Mouse (Mus musculus): ENCODE measurements around the gene Mb21d2.

Mb21d2 gene

GRCm38 (mm10) chr16:28902620-28903565, 26.6 kb downstream of the Mb21d2 start:
- in situ Hi-C loops (cut with MseI, MboI): no loop called here

DNA sequence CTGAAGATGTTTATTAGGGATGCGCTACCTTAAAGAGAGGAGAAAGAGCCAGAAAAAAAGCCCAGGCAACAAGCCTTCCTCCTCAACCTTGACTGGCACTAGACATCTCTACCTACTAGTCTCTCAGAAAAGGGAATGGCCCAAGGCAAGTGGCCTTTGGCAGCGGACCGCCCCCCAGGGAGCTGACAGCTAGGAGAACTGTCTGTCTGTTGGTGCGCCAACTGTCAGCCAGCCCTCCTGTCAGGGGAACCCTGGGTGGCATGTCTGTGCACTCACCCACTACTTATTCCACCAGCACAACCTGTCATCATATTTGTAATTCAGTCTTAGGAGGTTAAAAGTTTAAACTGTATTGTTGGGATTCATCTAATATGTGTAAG, 30.3 kb downstream of the Mb21d2 start:
- in situ Hi-C loops (cut with MseI, MboI): no loop called here

GRCm38 (mm10) chr16:28898509-28899160, 30.8 kb downstream of the Mb21d2 start:
- in situ Hi-C loops (cut with MseI, MboI): no loop called here

GRCm38 (mm10) chr16:28896571-28896970, 32.9 kb downstream of the Mb21d2 start:
- in situ Hi-C loops (cut with MseI, MboI): no loop called here

GRCm38 (mm10) chr16:28894872-28895271, 34.6 kb downstream of the Mb21d2 start:
- in situ Hi-C loops (cut with MseI, MboI): no loop called here

DNA sequence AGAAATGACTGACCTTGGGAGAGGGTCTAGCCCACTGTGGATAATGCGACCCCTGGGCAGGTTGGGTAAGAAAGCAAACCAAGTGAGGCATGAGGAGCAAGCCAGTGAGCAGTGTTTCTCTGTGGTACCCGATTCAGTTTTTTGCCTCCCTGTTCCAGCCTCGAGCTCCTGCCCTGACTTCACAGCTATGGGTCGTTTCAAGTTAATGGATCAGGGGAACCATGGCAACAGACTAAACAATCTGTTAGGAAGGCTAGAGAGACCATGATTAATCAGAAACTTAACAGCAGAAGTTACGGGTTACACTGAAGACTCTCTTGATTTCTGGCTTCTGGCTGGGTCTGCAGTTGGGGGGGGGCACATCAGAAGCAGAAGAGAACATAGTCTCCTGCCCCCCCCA, 36.2 kb downstream of the Mb21d2 start:
- in situ Hi-C loops (cut with MseI, MboI): no loop called here

GRCm38 (mm10) chr16:28886201-28886745, 43.2 kb downstream of the Mb21d2 start:
- in situ Hi-C loops (cut with MseI, MboI): no loop called here

DNA sequence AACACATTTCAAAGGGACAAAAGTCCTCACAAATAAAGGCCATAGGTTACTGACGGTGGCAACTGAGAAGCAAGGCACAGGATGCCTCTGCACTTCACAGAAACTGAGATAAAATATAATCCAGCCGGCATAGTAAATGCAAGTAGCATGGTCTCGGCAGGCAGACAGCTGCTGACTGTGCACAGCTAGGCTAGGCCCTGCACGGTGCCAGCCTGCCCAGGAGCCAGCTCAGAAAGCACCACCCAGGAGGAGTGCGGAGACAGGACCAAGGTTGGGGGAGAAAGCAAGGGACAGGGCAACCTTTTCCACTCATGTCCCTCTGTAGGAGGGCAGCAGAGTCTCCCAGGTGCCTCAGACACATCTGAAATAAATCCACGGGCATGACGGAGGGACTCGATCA, 44.0 kb downstream of the Mb21d2 start:
- in situ Hi-C loops (cut with MseI, MboI): no loop called here

DNA sequence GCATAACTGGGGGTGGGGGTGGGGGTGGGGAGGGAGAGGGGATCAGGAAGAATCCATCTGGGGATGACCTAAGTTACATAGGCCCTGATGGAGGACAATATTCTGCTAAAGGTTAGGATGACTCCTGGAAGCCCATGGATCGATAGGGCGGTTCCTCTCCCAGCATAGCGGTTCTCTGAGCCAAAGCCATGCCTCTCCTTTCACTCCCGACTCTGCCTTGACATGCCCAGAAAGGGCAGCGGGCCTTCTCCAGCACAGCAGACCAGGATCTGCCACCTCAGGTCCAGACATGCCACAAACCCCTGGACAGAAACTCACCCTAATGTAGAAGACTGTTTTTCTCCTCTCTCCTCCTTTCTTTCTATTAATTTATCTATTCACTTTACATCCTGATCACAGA, 44.8 kb downstream of the Mb21d2 start:
- in situ Hi-C loops (cut with MseI, MboI): no loop called here

DNA sequence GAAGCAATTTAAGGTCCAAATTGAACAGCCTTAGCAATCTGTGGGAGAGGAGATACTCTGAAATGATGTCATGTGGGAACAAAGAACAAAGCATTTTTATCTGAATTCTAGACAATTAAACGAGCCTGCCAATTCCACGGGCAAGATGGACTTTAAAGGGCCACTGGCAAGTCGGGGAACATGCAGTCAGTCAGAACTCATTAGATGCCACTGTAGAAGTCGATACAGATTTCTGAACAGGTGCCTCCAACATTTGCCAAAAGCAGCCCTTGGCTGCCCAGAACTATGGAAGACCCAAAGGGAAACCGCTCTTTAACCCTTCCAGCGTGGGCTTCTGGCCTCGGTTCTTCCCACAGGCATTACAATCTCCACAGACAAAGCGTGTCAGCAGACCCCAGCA, 45.8 kb downstream of the Mb21d2 start:
- in situ Hi-C loops (cut with MseI, MboI): no loop called here

DNA sequence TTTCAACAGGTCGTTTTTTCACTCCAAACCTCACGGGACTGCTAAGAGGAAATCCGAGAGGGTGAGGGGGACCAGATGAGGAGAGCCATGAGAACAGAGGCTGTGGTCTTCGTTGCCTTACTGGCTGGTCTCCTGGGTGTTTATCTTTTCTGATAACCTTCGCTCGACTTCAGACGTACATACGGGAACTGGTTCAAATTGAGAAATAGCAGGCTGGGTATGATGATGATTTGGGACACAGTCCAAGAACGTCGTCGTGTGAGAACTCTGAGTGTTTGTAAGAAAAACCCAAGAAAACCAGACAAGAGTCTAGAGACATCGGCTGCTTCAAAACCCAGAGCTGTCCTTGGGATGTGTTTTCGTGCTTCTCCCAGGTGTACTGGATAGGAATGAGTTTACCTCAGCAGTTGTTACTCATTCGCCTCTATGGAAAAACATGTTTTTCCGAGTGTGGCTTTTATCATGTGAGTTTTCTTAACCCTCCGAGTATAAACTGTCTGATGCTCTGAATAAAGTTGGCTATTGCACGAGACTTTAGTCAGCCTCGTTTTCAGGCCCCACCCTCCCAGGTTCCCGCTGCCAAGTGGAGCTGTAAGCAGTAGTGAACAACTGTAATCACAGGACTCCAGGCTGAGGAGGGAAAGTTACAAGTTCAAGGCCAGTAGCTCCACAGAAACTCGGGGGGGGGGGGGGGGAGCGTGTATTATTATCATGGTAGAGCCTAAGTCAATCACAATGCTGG, 46.6 kb downstream of the Mb21d2 start:
- in situ Hi-C loops (cut with MseI, MboI): no loop called here

DNA sequence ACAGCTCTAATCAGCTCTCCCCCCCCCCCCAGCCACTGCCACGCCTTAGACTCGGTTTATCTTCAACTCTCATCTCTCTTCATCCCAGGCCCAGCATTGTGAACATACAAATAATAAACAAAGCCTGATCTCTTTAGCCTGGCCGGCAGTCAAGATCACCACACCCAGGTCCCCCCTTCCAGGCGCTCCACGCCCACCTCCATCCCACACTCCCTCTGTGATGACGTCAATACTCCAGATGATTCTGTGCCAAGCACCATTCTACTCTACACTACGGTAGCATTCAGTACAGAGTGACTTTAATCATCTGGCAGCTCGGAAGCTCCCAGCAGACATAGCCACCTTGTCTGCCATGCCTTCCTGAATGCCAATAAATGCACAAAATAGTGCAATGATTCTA, 47.7 kb downstream of the Mb21d2 start:
- in situ Hi-C loops (cut with MseI, MboI): no loop called here

DNA sequence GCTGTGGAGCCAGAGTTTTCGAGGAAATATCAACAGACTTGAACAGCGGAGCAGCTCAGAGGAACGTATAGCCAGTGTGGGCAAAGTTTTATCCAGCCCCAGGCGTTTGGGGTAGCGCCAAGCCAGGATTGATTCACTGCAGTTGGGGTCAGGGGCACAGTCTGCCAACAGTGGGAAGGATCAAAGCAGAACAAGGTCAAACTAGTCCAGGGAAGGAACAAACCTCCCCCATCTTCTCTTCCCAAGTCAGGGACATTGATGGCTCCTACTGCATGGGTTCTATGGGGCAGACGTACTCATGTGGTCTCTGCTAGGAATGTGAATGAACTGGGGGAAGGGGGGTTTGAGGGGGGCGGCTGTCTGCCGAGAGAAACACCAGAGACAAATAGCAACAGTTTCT, 48.7 kb downstream of the Mb21d2 start:
- in situ Hi-C loops (cut with MseI, MboI): no loop called here

- in situ Hi-C loops (cut with MseI, MboI): no loop called here
Observed at GRCm38 (mm10) chr16:28880307-28880681, 49.2 kb downstream of the Mb21d2 start.

- in situ Hi-C loops (cut with MseI, MboI): no loop called here
Observed at GRCm38 (mm10) chr16:28879636-28880306, 49.7 kb downstream of the Mb21d2 start.

- in situ Hi-C loops (cut with MseI, MboI): no loop called here
Observed at GRCm38 (mm10) chr16:28877162-28877662, 52.3 kb downstream of the Mb21d2 start.

DNA sequence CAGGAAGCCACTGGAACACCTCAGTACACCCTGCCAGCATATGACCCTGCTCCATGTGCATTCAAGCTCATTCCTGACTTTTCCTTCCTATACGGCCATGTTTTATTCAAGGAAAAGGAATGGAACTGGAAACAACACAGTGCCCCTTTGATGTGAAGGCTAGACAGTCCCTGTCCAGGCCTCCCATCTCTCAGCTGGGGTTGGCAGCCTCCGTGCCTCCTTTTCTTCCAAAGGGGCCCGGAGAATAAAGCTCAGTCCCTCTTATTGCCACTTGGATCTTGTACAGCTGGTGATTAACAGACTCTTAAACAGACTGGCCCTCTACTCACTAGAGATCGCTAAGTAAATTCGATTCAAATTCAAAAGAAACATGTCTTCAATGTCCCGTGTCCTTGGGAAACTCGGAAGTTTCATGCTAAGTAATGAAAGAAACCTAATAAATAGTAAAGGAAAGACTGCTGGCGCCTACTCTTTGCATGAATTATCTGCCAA, 56.0 kb downstream of the Mb21d2 start:
- in situ Hi-C loops (cut with MseI, MboI): no loop called here

DNA sequence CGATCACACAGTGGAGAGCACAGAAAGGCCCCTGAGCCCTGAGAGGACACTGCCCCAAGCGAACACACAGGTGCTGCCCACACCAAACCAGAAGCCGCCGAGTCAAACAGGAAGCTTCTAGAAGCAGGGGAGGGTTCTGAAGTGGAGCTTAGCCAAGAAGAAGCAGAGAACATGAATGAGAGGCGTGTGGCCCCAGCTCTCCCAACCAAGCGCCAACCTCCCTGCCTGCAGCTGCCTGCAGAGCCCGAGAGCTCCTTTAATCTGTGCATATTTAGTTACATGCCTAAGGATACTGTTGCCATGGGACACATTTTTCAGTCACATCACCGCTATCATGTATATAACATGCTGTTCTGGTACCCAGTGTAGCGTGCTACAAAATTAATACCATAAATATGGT, 58.6 kb downstream of the Mb21d2 start:
- in situ Hi-C loops (cut with MseI, MboI): no loop called here

GRCm38 (mm10) chr16:28870456-28870855, 59.0 kb downstream of the Mb21d2 start:
- in situ Hi-C loops (cut with MseI, MboI): no loop called here

- in situ Hi-C loops (cut with MseI, MboI): no loop called here
Observed at GRCm38 (mm10) chr16:28868864-28869263, 60.6 kb downstream of the Mb21d2 start.
